Mouse (Mus musculus) limb, embryonic 10.5 days (tissue): Measurements from ENCODE around the gene Cd68. TPM values are rescaled to one million over a fixed set of nuclear protein-coding genes. Genes with fewer than 3 reads are reported as not detected.

Experiments
- DNase-seq: peaks from one replicate; pipeline ENCODE4 v3.0.0-alpha.2; 2017; ENCODE audit warnings: low spot score
- H3K27ac ChIP-seq: fragments of 300-500 bp; sonication (generic); 2 replicates; pipeline ENCODE4 v1.5.1; 2016; ENCODE audit warnings: mild to moderate bottlenecking
- H3K27me3 ChIP-seq: fragments of 300-500 bp; sonication (generic); 2 replicates; pipeline ENCODE4 v1.6.1; 2016; ENCODE audit warnings: low read depth, mild to moderate bottlenecking; ENCODE audit not compliant: poor library complexity, severe bottlenecking
- H3K36me3 ChIP-seq: fragments of 300-500 bp; sonication (generic); 2 replicates; pipeline ENCODE4 v1.6.1; 2016; ENCODE audit warnings: mild to moderate bottlenecking, moderate library complexity
- H3K4me1 ChIP-seq: fragments of 300-500 bp; sonication (generic); 2 replicates; pipeline ENCODE4 v1.6.1; 2016
- H3K4me3 ChIP-seq: fragments of 300-500 bp; sonication (generic); 2 replicates; pipeline ENCODE4 v1.5.1; 2016; ENCODE audit warnings: mild to moderate bottlenecking, moderate library complexity
- H3K9me3 ChIP-seq: fragments of 300-500 bp; sonication (generic); replicated peaks from 2 replicates; pipeline ENCODE4 v1.6.1; 2016; ENCODE audit warnings: mild to moderate bottlenecking
- WGBS: fragments of 180-500 bp; shearing (Covaris S2); methylation state at CpG from one replicate; pipeline ENCODE4 v1.1.7; 2016; 5-methylcytosine and 5-hydroxymethylcytosine counted together
- polyA plus RNA-seq: library from polyadenylated mRNA; unstranded; fragments of >200 nt; fragmentation: Nextera tagmentation; extraction: Ambion mirVana; gene quantifications from 2 replicates; pipeline ENCODE4 v1.2.1, GENCODE M21; 2016

Gene Cd68
- polyA plus RNA-seq, 1 experiment from 2014 or later = 3.6 TPM

DNA sequence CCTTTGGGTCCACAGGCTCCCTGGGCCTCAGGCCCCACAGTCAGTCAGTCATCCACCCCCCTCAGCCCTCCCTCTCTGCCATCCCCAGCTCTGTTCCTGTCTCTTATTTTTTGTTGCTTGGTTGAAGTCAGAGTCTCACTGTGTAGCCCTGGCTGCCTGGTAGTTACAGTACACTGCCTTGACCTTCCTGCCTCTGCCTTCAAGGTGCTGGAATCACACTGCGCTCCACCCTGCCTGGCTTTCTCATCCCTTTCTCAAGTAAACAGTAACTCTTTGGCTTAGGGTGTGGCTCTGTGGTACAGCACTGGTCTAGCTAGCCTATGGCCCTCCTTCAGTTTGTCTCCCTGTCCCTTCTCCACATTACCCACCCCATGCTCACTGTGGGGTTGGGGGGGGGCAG is 23.9 kb upstream of the Cd68 start:
- H3K4me3 ChIP-seq = no peak overlapping the region
- H3K36me3 ChIP-seq = no peaks in the 10 kb centered on the region
- no peak for DNase-seq
- WGBS = 92% methylated on average over 1 of the region's 1 CpGs
- H3K9me3 ChIP-seq = no peaks in the 10 kb centered on the region
- peaks cover 15% of the 10 kb centered on the region for H3K27me3 ChIP-seq
- H3K4me1 ChIP-seq = peaks cover 19% of the 10 kb centered on the region
- H3K27ac ChIP-seq = no peak overlapping the region

DNA sequence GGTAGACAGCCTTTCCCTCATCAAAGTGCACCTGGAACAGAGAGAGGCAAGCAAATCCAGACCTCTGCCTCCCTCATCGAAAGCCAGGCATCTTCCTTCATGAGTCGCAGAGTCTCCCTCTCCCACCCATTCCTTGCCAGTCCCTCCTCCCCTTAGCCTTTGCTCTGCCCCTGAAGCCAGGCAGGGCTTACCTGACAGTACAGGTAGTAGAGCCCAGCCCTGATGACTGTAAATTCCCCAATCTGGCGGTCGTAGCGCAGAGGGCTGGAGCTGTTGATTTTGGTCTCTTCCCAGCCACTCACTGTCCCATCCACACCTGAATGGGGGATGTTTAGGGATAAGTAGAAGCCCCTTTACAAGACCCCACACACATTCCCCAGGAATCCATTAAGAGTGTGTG is 21.1 kb upstream of the Cd68 start:
- H3K9me3 ChIP-seq = no peaks in the 10 kb centered on the region
- H3K27me3 ChIP-seq = peaks cover 15% of the 10 kb centered on the region
- 51% methylated on average over 5 of the region's 5 CpGs for WGBS
- peaks cover 28% of the 10 kb centered on the region for H3K4me1 ChIP-seq
- DNase-seq = no peak
- H3K4me3 ChIP-seq = no peak overlapping the region
- no peaks in the 10 kb centered on the region for H3K36me3 ChIP-seq
- H3K27ac ChIP-seq = peak overlapping the region; percentile 44; the same call in 1 of the 2 replicates

DNA sequence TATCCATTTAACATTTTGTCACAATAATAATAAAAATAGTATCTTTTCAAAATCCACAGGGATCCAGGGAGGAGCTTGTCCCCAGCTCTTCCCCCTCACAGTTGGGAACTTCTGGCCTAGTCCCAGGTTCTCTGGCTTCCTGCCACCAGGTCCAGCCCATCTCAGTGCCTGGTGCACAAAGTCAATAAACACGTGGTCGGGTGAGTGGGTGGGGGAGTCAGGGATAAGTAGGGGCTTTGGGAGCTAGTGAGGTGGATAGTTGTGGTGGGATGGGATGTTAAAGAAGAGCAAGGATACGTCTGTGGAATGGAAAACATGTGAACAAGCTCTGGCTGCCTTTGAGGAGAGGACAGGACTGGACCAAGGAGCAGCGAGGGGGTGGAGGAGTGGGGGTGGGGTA is 20.4 kb upstream of the Cd68 start:
- Histone ChIP-seq H3K27ac (peak overlapping the region; percentile 44; the same call in 1 of the 2 replicates), H3K36me3 (no peaks in the 10 kb centered on the region)
- WGBS = 18% methylated on average over 4 of the region's 4 CpGs

DNA sequence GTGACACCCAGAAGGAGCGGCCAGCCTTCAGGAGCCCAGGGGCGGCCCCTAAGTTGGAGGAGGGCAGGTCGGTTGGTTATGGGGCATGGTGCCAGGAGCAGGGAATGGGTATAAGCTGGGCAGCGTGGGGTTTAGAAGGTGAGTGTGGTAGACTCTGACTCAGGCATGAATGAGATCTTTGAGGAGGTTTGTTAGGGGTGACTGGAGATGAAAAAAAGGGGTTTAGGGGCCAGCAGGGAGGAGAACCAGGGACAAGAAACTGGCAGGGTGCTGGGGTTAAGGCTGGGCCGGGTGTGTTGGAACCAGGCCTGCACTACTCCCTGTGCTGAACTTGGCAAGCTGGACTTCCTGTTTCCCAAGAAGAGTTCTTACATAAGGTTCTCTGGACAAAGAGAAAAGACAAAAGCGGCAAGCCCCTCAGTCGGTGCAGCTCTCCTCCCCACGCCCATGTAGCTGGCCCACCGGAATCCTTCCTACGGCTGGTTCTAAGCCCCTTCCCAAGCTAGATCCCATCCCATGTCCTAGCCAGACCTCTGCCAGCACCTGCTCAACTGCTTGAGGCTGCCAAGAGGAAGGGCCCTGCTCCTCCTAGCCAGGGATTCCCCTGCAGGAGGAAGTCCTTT is 19.7 kb upstream of the Cd68 start, which contains the start of gene Tnfsf13:
Gene Tnfsf13, minus strand, starts transcription at position 259 of the 623 bp plus-strand sequence.
- WGBS = 90% methylated on average over 10 of the region's 10 CpGs
- H3K27ac ChIP-seq = peak within 1 kb of the TSS; percentile 44; the same call in 1 of the 2 replicates
- H3K27me3 ChIP-seq = peaks cover 15% of the 10 kb centered on the region
- peaks cover 40% of the 10 kb centered on the region for H3K4me1 ChIP-seq
- no peaks in the 10 kb centered on the region for H3K9me3 ChIP-seq
- no peak within 1 kb of the TSS for H3K4me3 ChIP-seq
- DNase-seq = no peak
- H3K36me3 ChIP-seq = no peaks in the 10 kb centered on the region; the same call in 1 of the 2 replicates

More for the DNA sequence above, 20.4 kb upstream of the Cd68 start:
- DNase-seq = no peak
- Histone ChIP-seq H3K4me1 (peaks cover 33% of the 10 kb centered on the region), H3K27me3 (peaks cover 15% of the 10 kb centered on the region), H3K9me3 (no peaks in the 10 kb centered on the region), H3K4me3 (no peak overlapping the region)

DNA sequence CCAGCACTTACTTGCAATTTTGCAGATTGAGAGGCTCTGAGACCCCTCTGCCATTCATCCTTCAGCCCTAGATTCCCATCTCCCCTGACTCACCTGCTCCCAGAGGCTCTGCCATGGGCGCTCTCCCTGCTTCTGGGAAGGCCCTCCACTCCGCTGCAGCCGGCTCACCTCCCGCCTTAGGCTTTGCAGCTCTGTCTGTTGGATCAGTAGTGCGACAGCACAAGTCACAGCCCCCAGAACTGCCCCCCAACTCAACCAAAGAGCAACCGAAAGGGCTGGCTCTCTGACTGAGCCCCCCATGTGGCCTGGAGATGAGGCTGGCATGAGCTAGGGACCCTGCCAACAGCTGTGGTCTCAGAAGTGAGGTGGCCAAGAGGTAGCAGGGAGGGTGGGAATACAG is 19.0 kb upstream of the Cd68 start:
- Histone ChIP-seq H3K27me3 (peaks cover 15% of the 10 kb centered on the region), H3K9me3 (no peaks in the 10 kb centered on the region), H3K36me3 (peaks cover 6% of the 10 kb centered on the region), H3K4me3 (no peak overlapping the region), H3K4me1 (peaks cover 47% of the 10 kb centered on the region), H3K27ac (no peak overlapping the region)
- DNase-seq = no peak
- 84% methylated on average over 6 of the region's 6 CpGs for WGBS

DNA sequence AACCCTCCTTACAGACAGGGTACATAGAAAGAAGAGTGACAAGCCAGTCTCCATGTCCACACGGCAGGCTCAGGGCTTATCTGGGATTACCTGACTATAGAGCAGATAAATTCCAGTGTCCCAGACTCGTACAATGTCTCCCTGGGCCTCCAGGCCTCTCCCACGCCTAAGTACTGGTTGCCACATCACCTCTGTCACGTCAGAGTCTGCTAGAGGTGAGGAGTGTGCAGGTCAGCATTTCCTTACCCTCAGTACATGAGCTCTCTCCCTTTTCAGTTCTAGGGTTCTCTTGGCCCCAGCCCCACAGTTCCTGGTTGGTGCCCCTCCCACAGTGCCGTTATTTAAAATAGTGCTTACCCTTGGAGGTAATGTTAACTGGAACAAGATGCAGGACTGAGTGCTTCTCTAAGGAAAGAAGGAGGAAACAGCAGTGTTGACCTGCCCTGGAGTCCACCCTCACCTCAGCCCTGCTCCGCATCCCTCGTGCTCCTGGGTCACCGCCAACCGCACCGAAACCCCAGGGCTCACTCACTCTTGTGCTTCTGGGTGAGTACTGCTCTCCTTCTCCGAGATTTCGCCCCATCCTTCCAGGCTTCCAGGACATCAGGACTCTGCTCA is 18.3 kb upstream of the Cd68 start:
- DNase-seq = no peak
- Histone ChIP-seq H3K4me1 (peaks cover 52% of the 10 kb centered on the region), H3K9me3 (no peaks in the 10 kb centered on the region), H3K27me3 (peaks cover 15% of the 10 kb centered on the region), H3K27ac (0 out of 2 replicates have a peak overlapping the region, but pooled peaks have one; percentile 93), H3K4me3 (no peak overlapping the region), H3K36me3 (peaks cover 13% of the 10 kb centered on the region)
- 85% methylated on average over 12 of the region's 12 CpGs for WGBS

DNA sequence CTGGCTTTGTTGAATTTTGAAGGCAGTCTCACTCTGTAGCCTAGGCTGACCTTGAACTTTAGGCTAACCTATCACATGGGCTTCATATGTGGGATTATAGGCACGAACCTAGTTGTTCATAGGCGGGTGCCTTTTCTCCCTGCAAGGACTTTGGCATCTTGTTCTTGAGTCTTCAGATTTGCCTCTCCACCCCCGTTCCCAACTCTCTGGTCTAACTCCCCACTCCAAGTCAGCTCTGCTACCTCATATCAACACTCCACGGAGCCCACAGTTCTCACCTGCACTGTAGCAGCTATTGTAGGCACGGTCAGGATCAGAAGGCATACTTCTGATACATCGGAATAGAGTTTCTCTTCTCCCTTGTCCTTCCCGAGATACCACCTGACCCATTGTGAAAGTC is 17.6 kb upstream of the Cd68 start:
- DNase-seq = no peak
- Histone ChIP-seq H3K9me3 (no peaks in the 10 kb centered on the region), H3K4me3 (no peak overlapping the region), H3K27me3 (peaks cover 15% of the 10 kb centered on the region), H3K4me1 (peaks cover 52% of the 10 kb centered on the region), H3K36me3 (peaks cover 20% of the 10 kb centered on the region), H3K27ac (peak overlapping the region; percentile 93)
- WGBS = 87% methylated on average over 7 of the region's 7 CpGs

DNA sequence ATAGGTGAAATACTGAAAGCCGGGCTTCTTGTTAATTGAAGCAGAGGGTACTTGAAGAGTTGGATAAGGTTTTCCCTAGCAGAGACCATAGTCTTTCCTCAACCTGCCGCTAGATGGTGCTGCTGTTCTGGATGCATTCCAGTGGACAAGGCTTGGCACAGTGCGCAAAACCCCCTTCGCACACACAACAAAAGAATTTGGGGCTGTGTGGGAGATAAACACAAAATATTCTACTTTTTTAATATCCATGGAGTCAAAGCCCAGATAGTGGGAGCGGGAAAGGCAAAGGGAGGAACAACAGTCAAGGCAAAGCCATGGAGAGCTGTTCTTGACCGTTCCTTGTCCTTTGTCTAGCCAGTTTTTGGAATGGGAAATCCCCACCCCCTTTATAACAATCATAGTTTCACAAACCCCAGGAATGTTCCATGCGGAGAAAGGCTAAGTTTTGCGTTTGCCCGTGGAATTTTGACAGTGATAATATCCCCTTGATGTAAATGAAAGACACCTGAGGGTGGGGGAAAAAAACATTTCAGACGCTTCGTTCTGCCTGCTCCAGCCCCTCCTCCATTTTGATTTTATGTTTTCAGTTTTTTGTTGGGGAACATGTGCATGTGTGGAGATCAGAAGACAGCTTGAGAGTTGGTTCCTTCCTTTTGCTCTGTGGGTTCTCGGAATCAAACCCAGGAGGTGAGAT is 17.0 kb upstream of the Cd68 start:
- H3K27me3 ChIP-seq = peaks cover 15% of the 10 kb centered on the region
- DNase-seq = peak; percentile 93
- H3K4me3 ChIP-seq = peak overlapping the region; percentile 92
- peak overlapping the region; percentile 93 for H3K27ac ChIP-seq
- peaks cover 26% of the 10 kb centered on the region for H3K36me3 ChIP-seq
- no peaks in the 10 kb centered on the region for H3K9me3 ChIP-seq
- H3K4me1 ChIP-seq = peaks cover 52% of the 10 kb centered on the region
- WGBS = 34% methylated on average over 12 of the region's 12 CpGs

DNA sequence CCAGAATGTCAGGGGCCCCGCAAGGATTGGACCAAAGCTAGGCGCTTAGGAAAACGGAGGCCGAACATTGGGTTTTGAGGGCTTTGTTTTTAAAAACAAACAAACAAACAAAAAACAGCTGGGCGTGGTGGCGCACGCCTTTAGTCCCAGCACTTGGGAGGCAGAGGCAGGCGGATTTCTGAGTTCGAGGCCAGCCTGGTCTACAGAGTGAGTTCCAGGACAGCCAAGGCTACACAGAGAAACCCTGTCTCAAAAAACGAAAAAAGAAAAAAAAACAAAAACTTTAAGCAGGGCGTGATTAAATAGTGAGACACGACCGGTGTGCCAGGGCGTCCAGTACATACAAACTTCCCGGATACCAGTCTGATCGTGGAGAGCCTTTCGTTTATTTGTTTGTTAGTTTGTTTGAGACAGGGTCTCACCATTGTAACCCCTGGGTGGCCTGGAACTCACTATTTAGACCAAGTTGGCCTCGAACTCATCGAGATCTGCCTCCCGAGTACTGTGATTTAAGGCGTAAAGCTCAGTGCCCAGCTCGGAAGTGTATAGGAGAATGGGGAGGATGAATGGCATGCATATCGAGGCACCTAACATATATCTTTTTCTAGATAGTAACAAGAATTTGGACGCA is 16.4 kb upstream of the Cd68 start:
- DNase-seq = peak; percentile 57
- Histone ChIP-seq H3K9me3 (no peaks in the 10 kb centered on the region), H3K4me1 (peaks cover 52% of the 10 kb centered on the region), H3K27me3 (peaks cover 15% of the 10 kb centered on the region), H3K27ac (peak overlapping the region; percentile 93), H3K36me3 (peaks cover 32% of the 10 kb centered on the region), H3K4me3 (peak overlapping the region; percentile 92)
- WGBS = 29% methylated on average over 24 of the region's 24 CpGs

DNA sequence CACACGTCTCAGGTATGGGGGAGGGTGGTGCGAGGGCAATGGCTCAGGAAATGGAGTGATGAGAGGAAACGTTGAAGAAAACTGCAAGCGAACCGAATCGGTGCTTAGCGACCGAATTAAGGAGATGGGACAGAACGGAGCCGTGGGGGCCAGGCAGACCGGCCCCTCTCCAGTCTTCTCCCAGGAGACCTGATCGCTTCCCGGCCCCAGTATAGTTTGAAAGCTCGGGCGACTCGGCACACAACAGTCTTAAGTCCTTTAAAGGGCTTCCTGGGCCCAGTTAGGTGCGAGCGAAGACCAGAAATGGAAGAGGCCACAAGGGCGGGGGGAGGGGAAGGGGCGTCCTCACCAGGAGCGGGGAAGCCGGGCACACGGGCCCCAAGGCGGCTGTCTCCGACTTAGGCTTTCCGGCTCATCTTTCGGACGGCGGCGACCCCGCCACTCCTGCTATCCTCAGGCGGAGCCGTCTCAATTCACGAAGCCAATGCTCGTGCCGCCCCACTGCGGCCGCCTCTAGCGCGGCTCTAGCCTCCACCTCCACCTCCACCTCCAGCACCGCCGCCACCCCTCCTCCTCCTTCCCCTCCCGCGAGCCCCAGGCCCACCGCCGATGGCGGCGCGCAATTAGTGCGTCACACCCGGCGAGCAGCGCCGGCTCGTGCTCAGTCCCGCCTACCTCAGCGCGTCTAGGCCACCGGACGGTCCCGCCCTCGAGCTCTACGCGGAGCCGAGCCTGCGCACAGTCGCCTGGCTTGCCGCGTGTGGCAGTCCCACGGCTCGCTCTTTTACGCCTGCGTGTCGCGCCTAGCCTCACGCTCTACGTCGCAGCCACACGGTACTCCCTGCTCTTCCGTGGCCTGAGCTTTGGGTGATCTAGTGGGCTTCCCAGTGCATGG is 15.6 kb upstream of the Cd68 start, which contains the start of gene Senp3:
Gene Senp3, minus strand, starts transcription at position 771 of the 895 bp plus-strand sequence.
- H3K36me3 ChIP-seq = peaks cover 40% of the 10 kb centered on the region
- DNase-seq = peak; percentile 100
- peaks cover 46% of the 10 kb centered on the region for H3K4me1 ChIP-seq
- no peaks in the 10 kb centered on the region for H3K9me3 ChIP-seq
- H3K27ac ChIP-seq = peak within 1 kb of the TSS; percentile 93
- H3K27me3 ChIP-seq = peaks cover 7% of the 10 kb centered on the region; the same call in 1 of the 2 replicates
- WGBS = under 1% methylated on average over 80 of the region's 80 CpGs
- H3K4me3 ChIP-seq = peak within 1 kb of the TSS; percentile 92

DNA sequence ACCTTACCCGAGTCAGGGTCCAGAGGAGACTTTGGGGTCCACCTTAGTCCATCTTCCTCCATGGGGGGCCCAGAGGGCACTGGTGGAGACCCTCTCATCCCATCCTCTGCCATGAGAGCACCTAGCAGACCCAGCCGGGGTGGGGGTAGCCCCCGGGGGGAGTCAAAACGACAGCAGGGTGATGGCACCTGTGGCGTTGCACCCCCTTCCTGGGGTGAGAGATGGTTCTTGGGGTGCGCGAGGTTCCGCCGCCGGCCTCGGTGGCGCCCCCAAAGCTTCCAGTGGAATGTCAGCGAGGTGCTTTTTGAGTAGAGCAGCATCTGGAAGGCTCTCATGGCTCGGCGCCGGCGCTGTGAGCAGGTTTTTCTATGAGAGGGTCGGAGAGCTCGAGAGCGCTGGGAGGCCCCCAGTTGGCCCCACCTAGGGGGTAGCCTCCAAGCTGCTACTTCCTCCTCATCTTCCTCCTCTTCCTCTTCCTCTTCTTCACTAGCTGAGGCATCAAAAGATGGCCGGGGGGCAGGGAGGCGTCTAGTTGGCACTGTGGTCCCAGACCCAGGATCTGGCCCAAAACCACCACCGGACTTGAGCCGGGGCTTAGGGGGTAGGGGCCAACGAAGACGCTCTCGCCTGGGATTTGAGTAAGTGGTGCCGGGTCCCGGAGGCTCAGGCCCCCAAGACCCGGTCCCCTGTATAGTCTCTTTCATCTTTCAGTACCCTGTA is 14.3 kb upstream of the Cd68 start:
- Histone ChIP-seq H3K4me1 (peaks cover 42% of the 10 kb centered on the region), H3K9me3 (no peaks in the 10 kb centered on the region), H3K27ac (no peak overlapping the region), H3K36me3 (peaks cover 53% of the 10 kb centered on the region), H3K27me3 (peaks cover 2% of the 10 kb centered on the region; the same call in 1 of the 2 replicates), H3K4me3 (peak overlapping the region; percentile 92)
- DNase-seq = no peak
- 93% methylated on average over 30 of the region's 30 CpGs for WGBS
